Mouse (Mus musculus): ENCODE results near the gene Gkn1.

The Gkn1 gene

DNA sequence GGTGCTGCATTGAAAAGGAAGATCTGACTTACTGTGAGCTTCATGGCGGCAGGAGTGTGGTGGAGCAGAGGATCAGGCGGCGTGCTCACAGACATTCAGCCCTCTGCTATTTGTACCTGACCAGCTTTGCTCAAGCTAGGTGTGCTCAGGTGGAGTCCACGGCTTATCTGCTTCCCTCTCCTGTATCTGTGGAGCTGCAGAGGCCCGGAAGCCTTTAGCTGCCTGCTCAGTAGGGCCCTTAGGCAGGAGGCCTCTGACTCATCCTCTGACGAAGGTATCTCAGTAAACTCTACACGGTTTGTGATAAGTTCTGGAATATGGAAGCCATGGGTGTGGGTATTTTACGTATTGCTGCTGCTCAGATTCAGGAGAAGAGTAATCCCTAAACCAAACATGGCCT lies at the start of gene Gkn1:
TSS of gene Gkn1 (minus strand) at position 114 of the 400 bp plus-strand sequence.
- no peak for DNase-seq

DNA sequence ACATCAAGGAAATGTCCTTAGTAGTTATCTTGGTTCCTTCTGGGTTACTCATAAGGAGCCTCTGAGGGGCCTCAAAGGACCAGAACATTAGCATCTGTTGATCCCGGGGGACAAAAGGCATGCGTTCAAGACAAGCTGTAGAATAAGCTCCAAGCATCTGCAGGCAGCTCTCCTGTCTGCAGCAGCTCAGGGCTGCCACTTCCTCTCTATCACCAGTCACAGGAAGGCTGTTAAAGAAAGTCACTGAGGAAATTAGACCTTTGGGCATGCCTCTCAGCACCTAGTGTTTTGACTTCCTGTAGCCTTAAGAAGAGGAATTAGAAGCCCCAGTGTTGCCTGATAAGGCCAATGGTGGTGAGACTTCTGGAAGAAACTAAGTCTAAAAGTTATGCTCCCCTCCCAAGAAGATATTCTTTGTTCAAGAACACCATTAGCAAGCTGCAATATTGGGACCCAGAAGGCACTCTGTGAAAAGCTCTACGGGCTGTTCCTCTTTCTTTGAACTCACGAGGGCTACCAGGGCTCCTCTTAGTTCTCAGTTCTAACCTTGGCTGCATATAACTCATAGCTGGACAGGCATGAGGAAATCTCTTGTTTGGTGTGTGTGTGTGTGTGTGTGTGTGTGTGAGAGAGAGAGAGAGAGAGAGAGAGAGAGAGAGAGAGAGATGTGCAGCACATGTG lies 49.3 kb upstream of the Gkn1 start:
- DNase-seq: no peak

DNA sequence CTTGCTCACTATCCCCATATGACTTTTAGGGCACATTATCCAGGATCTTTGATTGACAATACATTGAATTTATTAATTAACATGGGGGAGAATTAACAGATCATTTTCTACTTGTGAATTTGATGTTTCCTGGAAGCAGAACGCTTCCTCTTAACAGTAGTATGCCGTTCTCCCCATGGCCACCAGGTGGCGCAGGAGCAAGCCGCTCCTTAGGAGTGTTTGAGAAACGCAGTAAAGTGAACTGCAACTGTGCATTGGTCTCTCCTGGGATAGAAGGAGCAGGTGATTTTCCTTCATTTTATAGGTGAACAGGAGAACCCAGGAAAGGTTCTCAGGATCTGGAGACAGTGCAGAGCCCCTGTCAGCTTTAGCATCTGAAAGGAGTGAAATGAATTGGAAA lies 48.4 kb upstream of the Gkn1 start:
- DNase-seq: peak; percentile 31

DNA sequence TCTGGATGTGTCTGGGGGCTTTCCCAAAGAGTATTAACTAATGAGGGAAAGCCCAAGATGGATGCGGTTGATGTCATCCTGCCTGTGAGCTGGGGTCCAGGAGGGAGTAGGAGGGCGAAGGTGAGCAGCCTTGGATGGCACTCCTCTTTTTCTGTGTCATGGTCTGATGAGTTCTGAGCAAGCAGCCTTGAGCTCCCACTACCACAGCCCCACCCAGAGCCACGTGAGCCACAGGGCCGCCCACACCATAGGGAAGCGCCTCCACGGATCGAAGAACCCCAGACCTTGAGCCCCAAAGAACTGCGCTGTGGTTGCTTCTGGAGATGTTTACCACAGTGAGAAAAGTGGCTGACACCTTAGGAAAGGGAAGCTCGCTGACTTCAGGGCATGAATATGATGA lies 44.0 kb upstream of the Gkn1 start:
- DNase-seq: no peak

DNA sequence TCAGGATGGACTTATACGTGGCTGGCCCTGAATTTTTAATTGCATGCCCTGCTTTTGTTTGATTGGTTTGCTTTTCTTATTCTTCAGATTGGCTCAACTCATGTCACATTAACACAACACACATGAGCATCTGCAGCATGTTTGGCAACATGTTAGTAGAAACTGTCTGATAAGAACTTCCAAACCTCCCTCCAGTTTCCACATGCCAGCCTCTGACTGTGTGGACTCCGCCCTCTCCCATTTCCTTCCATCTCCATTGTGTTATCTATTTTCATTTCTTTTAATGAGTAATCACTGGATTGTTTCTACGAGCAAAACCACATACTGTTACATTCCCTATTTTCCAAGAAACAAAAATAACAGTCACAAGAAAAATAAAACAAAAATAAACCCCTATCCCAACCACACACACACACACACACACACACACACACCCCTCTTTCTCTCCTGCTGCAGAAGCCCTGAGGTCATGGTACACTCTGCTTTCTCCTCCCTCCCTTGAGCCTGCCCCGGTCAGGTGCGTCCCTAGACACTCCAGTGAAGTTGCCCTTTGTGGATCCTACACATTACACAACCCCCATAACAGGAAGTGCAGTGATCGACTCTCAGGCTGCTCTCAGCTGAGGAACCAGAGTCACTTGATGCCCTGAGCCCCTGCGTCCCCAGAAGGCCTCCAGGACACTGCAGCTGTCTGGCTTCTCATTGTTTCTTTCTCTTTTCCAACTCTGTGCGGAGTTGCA lies 42.9 kb upstream of the Gkn1 start:
- DNase-seq: no peak

DNA sequence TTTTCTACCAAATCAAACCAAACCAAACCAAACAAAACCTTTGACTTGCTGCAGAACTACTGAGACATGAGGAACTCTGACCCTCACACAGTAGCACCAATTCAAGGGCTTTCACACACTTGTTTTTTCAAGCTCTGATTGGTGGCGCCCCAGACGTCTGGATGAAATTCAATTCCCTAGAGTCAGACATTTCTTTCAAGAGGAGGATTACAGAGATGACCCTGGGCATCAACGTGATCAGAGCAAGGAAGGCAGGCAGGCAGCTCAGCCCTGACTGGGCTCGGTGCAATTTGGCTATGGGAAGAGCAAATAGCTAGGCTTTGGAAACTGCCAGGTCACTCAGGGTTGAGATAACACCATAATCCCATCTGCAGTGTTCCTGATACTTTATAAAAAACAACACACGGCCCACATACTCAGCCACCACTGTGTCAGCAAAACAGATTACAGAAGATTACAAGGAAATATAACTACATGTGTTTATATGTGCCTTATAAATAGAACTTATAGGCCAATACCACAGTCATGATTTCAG lies 38.8 kb upstream of the Gkn1 start:
- DNase-seq: no peak

DNA sequence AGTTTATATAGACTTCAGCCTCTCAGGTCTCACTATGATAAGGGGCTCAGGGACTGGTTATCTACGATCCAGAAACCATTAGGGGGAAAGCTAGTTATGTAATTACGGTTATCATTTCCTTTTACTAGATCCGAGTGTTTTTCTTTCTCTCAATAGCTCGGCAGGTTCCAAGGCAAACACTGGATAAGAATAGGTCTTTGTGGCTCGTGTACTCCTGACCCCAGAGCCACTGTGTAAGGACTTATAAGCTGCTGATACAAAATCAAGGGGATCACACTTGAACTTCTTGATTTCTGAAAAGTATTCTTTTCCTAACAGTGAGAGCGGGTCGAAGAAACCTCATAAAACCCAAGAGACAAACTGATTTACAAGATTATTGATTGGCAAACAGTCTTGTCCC lies 38.1 kb upstream of the Gkn1 start, which contains the start of gene Gkn3:
TSS of gene Gkn3 (minus strand) at position 59 of the 400 bp plus-strand sequence.
- no peak for DNase-seq

DNA sequence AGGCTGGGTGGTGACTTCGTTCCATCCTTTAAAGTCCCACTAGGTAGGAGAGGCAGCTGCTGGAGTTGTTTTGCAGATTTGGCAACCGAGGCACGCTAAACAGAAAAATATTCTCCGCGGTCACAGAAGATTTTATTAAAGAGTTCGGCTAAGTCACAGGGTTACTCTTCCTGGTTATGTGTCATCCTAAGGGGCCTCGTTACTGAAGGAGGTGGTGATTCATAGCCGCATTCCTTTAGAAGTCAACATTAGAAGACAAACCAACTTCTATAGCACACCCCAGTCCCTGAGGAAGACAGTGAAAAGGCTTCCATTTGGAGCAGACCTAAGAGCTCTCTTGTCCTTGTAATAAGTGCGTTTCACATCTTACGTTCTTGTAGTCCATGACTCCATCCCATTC lies 35.9 kb upstream of the Gkn1 start:
- no peak for DNase-seq

DNA sequence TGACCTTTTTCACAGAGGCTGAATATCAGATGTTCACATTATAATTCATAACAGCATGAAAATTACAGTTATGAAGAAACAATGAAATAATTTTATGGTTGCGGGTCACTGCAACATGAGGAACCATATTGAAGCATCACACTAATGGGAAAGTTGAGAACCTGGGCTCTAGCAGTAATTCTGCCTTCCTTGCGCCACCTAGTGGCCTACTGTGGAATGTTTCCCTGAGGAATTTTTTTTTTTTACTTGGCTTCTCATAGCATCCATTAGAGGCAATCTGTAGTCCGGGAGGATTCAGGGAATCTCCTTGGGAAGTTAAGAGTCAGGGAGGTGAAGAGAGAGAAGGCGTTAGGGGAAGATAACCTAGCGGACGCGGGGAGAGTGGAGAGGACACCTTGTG lies 35.5 kb upstream of the Gkn1 start:
- DNase-seq: peak; percentile 23

DNA sequence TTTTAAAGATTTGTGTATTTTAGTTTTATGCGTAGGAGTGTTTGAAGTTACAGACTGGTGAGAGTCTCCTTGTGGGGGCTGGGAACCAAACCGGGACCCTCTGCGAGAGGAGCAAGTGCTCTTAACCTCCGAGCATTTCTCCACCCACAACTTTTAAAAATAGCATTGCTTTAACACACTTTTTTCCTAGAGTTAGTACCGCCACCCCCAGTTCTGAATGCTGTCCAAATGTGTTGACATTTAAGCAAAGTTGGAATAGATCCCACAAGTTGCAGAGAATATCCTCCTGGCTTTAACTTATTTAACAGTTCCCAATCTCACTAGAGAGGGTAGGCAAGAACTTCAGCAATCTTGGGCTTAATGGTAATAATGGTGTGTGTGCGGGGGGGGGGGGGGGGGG lies 34.0 kb upstream of the Gkn1 start:
- DNase-seq: peak; percentile 26

DNA sequence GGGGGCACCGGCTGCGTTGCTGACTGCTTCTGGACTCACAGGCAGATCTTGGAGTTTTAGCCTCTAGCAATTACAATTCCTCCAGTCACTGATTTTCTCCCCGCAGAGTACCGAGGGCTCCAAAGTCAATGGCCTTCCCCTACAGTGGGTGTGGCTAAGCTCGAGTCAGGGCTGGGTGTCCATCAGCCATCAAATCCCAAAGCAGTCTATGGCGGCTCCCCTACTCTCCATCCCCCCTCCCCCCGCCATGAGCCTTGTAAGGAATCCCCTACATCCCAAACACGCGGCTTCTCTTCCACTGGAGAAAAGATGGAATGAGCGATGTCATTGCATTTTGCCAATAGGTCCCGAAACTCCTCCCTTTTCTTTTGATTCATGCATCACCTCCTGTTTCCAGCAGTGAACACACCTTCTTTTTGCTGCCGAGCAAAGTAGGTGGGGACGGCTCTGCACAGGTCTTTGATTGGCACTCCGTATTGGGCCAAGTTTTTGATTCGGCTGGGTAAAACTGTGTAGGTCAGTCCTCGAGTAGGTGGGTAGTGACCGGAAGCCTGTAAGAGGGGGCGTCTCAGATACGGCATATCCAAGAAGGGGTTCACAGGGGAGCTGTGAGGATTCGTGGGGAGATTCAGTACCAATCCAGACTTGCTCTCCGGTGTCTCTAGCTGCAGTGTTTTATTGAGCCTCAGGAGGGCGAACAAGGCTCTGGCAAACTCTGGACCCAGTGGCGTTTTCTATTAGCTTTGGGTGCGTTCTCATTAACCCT lies 33.4 kb upstream of the Gkn1 start:
- no peak for DNase-seq

DNA sequence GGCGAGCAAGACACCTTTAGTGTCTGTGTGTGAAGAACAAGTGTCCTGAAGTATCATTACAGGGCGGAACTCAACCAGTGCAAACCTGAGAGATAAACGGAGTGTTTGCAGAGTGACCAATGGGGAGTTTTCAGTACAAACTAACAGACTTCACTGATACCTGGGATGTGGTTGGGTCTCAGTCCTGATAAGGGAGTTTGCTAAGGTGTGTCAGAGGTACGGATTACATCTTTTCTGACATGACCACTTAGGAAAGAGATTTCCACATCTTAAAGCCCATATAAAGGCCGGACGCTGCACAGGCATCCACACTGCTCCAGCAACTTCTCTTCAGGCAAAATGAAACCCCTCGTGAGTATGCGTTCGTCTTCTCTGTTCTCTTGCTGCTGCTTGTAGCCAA lies 22.3 kb upstream of the Gkn1 start, which contains the start of gene Gkn2:
TSS of gene Gkn2 (plus strand) at position 301 of the 400 bp plus-strand sequence.
- no peak for DNase-seq

DNA sequence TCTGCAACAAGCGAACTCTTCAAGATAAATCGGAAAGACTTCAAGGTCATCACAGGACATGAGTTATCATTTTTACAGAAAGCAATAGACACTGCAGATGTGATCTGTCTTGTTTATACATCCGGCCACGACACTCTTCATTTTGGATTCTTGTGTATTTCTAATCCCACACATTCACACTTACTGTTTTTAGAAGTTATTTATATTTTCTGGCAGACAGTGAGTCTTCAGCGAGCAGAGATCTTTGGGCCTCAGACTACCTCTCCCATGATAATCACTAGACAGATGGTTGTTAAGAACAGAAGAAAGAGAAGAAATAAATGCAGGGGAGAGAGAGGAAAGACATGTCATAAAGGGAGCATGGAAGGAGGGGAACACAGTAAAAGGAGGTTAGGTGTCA lies 18.5 kb upstream of the Gkn1 start:
- no peak for DNase-seq

DNA sequence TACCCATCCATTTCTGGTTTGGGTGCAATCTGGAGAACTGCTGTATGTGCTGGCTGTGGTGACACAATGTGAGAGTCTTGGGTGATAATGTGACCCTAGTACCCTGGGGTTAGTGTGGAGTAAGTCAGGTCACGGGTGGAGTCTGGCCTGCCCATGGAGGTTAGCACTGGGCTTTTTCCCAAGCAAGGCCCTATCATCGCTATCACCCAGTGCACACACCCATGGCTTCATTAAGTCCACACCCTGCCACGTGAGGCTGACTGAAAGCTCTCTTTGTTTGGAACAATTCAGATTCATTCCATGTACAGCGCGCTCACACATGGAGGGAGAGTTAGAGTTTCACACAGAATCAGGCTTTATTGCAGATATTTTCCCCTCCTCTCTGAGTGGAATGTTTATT lies 3.7 kb upstream of the Gkn1 start:
- DNase-seq: peak; percentile 35

DNA sequence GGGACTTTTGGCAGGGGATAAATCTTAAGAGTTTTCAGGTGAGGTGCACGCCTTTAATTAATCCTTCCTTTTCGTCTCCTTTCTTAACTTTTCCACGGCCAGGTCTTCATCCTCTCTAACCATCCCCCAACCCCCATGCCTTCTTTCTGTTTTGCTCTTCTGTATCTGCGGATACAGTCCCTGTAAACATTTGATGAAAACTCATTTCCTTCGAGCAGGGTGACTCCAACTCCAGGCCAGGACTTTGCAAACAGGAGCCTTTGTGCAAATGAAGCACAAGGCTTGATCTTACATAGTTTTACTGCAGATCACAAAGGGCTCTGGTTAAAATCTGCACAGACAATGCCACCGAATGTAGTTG lies 14.8 kb downstream of the Gkn1 start:
- DNase-seq: no peak

DNA sequence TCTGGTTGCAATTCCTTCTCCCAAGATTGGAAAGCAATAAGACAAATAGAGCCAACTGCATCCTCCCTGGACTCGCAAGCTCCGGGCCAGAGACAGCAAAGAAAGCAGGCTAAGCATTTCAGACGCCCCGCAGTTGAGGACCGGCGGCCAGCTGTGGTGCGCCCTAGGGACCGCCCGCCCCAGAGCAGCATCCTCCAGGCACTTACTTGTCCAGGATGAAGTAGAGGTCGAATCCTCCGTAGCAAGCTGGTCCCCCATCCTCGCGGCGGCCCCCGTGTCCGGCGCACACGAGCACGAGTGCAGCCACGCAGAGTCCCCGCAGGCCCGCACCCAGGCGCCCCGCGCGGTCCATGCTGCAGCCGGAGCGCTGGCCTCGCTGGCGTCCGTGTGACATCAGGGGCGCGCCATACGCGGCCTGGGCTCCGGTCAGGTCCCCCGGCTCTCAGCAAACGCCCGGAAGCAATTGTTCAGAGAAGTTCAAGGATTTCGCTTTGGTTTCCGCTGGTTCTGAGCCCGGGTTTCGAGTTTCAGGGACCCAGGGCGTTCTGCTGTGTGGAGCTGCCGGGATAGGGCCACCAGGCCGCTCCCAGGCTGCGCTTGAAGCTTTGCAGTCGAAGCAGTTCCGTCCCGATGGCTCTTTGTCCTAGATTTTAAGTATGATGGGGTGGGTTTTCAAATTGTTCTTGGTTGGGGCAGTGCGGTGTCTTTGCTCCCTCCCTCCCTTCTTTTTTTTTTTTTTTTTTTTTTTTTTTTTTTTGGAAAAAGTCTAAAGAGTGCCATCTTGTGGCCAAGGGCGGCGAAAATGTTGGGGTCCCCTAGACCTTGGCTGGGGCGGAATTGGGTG lies 15.4 kb downstream of the Gkn1 start, which contains the start of gene Antxr1:
TSS of gene Antxr1 (minus strand) at position 731 of the 844 bp plus-strand sequence.
- peak; percentile 15 for DNase-seq

DNA sequence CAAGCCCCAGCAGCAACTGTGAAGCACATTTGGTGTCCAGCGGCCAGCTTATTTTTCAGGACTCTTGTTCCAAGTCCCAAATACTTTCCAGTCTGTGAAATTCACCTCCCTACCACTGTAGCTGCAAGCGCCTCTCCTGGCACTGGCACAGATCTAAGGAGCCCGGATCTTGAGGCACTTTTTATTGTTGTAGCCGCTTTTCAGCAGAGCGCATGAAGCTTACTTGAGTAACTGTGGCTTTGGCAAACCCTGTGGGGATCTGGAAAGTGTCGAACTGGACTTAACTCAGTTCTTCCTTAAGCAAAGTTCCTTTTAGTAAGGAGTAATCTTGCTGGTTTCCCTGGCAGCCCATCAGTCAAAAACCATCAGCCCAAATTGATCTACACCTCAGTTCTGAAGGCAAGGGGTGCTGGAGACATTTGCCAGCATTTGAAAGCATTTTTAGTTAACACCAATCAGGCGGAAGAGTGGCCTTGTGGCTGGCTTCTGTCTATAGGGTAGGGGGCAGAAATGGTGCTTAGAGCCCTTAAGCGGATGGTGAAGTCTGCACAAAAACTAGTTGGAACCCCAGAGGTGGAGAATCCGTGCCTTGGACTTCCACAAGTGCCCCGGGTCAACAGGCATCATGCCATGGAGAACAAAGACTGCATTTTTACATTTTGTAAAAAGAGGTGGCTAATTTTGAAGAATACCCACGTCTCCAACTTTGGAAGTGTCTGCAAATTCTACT lies 16.2 kb downstream of the Gkn1 start:
- peak; percentile 33 for DNase-seq

DNA sequence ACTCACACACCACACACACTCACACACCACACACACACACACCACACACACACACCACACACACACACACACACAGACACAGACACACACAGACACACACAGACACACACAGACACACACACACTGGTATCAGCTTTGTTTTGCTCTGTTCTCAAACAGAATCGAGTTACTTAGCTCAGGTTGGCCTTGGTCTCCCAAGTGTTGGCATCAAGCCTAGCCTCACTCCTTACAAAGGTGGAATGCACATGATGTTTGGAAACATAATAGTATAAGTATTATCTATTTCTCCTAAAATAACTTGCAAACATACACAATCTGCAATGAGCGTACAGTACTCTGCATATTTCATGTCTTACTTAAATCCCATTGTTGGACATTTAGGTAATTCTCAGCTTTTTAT lies 18.4 kb downstream of the Gkn1 start:
- DNase-seq: no peak

DNA sequence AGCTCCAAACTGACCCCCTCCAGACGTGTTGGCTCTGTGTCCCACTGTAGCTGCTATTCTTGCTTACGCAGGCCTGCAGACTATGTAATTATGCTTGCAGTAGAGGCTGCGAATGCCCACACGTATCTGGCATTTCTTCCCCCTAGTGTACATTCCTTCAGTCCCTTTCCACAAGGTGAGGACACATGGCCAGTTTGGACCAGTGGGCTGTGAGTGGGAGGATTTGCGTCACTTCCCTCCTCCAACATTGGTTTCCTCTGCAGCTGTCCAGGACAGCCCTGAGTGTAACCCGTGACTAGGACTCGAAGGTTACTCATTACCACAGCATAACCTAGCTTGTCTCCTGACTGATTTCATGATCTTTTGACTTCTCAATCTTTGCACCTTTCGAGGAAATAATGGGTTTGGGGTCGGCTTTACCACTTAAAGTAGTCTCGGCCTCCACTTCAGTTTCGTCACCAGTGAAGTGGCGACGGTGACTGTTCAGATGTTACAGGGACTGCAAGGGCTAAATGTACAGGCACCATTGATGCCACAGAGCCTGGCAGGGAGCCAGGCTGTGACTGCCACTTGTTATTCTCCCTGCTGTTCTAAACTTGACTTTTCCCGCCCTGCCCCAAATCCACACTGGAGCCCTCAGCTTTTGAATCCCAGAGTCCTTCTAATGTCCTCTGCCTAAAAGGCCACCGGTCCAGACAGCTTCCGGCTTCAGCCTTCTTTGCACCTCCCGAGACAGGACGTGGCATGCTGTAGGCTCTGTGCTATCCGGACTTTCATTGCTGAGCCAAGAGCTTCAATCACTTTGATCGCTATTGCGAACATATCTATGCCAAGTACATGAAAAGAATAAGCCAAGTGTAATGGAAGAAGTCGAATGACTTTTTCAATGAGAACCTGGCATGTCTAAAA lies 22.2 kb downstream of the Gkn1 start:
- DNase-seq: no peak

DNA sequence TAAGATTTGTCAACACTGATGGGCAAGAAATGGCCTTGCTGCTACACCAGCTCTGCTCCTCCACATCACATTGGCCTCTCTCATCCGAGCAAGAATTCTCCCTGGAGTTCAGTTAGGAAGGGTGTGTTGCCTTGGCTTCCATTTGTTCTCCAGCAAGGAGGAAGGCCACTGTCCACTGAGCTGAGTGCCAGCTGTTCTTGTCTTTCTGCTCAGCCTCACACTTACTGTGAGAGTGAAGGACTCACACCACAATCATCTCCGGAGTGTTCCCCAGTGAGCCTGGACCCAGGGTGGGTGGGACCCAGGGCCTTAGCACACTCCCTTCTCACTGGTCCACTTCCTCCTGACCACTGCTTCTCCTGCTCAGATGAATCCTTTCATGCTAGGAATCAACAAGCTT lies 23.8 kb downstream of the Gkn1 start:
- no peak for DNase-seq

DNA sequence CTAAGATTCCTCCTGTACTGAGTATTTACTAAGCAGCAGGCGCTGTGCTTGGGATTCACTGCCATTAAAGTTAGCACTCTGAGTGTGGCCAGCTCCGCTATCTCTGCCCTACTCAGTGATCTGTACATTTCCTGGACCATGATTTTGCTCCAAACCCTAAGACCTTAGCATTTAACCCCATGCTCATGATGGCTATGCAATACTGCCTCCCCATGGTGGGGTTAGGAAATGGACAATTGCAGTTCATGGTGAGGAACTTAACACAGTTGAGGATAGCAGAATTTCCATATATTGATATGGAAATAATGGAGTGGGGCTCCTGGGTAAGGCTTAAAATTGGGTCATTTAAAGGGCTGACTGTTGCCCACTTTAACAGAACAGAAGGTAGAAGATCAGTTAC lies 27.4 kb downstream of the Gkn1 start:
- peak; percentile 24 for DNase-seq
